Mouse (Mus musculus): ENCODE measurements around the gene Slc35a5. TPM values are rescaled to one million over a fixed set of nuclear protein-coding genes. Genes with fewer than 3 reads are reported as not detected.

The Slc35a5 gene
- polyA plus RNA-seq, 1 experiment from 2014 or later = 21.6 TPM

GRCm38 (mm10) chr16:45098186-45098885 lies 60.2 kb downstream of the Slc35a5 start:
- peak; percentile 71 for ATAC-seq (ENCODE audit: low read depth)
- H3K4me2 ChIP-seq (ENCODE audit: low read depth, low read length) = peak overlapping the region; percentile 46
- 46% methylated on average over 10 of the region's 10 CpGs for WGBS
- no peaks in the 10 kb centered on the region for H3K27me3 ChIP-seq (ENCODE audit: control insufficient read depth, insufficient read depth, low read depth, low read length)
- H3K27ac ChIP-seq (ENCODE audit: low read length) = peak overlapping the region; percentile 4; the same call in 1 of the 2 replicates
- H3K36me3 ChIP-seq (ENCODE audit: control insufficient read depth, insufficient read depth, low read length) = no peaks in the 10 kb centered on the region
- H3K9me3 ChIP-seq (ENCODE audit: control insufficient read depth, low read length) = no peaks in the 10 kb centered on the region
- H3K4me3 ChIP-seq (ENCODE audit: low read length) = peak overlapping the region; percentile 26
- H3K4me1 ChIP-seq (replicated peaks; ENCODE audit: control insufficient read depth, insufficient read depth, low read length) = peaks cover 9% of the 10 kb centered on the region
- 0 out of 2 replicates have a peak overlapping the region, but pooled peaks have one; percentile 19 for H3K9ac ChIP-seq (ENCODE audit: low read length)

DNA sequence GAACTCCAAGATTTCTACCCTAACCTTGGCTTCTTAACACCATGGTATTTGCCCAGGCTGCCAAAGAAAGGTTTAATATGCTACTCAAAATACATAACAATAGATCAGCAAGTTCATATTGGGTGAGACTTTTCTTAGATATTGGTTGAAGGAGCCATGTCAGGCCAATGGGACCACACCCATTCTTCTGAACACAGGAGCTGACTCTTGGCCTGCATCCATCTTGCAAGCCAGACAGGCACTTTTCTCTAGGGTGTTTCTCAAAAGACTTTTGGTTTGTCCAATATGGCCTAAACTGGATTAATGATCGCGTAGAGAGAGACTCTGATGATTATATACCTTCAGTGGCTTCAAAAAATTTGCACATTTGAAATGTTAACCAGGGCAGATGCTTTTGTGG lies 61.0 kb downstream of the Slc35a5 start:
- Histone ChIP-seq H3K9me3 (ENCODE audit: control insufficient read depth, low read length) (no peaks in the 10 kb centered on the region), H3K9ac (ENCODE audit: low read length) (no peak overlapping the region), H3K4me3 (ENCODE audit: low read length) (no peak overlapping the region), H3K27ac (ENCODE audit: low read length) (no peak overlapping the region), H3K4me1 (replicated peaks; ENCODE audit: control insufficient read depth, insufficient read depth, low read length) (peaks cover 13% of the 10 kb centered on the region), H3K36me3 (ENCODE audit: control insufficient read depth, insufficient read depth, low read length) (no peaks in the 10 kb centered on the region), H3K27me3 (ENCODE audit: control insufficient read depth, insufficient read depth, low read depth, low read length) (no peaks in the 10 kb centered on the region), H3K4me2 (ENCODE audit: low read depth, low read length) (peak overlapping the region; percentile 35)
- no peak for ATAC-seq (ENCODE audit: low read depth)
- 96% methylated on average over 2 of the region's 2 CpGs for WGBS

DNA sequence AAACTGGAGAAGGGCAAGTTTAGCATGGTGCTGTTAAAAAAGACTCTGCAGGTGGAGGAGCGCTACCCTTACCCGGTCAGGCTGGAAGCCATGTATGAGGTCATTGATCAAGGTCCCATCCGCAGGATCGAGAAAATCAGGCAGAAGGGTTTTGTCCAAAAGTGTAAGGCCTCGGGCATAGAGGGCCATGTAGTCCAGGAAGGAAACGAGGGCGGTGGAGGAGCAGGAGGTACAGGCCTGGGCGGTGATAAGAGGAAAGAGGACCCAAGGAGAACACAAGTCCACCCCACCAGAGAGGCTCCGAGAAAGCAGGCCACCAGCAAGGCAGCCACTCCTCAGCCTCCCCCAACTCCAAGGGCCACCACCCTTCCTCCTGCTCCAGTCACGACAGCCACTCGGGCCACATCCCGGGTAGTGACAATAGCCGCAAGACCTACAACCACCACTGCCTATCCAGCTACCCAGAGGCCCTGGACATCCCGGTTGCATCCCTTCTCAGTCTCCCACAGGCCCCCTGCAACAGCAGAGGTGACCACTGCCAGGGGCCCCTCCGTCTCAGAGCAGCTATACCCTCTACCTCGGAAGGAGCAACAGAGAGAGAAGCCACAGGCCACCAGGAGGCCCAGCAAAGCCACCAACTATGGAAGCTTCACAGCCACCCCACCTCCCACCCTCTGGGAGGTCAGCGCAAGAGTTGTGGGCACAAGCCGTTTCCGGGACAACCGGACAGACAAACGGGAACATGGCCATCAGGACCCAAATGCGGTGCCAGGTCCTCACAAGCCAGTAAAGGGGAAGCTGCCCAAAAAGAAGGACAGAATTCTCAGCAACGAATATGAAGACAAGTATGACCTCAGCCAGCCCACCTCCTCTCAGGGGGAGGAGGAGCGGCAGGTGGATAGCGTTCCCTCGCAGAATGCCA lies 62.7 kb downstream of the Slc35a5 start:
- H3K27me3 ChIP-seq (ENCODE audit: control insufficient read depth, insufficient read depth, low read depth, low read length) = no peaks in the 10 kb centered on the region
- H3K4me2 ChIP-seq (ENCODE audit: low read depth, low read length) = peak overlapping the region; percentile 80; the same call in 1 of the 2 replicates
- H3K9ac ChIP-seq (ENCODE audit: low read length) = no peak overlapping the region
- no peak overlapping the region for H3K4me3 ChIP-seq (ENCODE audit: low read length)
- H3K4me1 ChIP-seq (replicated peaks; ENCODE audit: control insufficient read depth, insufficient read depth, low read length) = peaks cover 9% of the 10 kb centered on the region
- ATAC-seq (ENCODE audit: low read depth) = no peak
- H3K27ac ChIP-seq (ENCODE audit: low read length) = no peak overlapping the region
- H3K9me3 ChIP-seq (ENCODE audit: control insufficient read depth, low read length) = no peaks in the 10 kb centered on the region
- no peaks in the 10 kb centered on the region for H3K36me3 ChIP-seq (ENCODE audit: control insufficient read depth, insufficient read depth, low read length)
- 89% methylated on average over 26 of the region's 26 CpGs for WGBS

DNA sequence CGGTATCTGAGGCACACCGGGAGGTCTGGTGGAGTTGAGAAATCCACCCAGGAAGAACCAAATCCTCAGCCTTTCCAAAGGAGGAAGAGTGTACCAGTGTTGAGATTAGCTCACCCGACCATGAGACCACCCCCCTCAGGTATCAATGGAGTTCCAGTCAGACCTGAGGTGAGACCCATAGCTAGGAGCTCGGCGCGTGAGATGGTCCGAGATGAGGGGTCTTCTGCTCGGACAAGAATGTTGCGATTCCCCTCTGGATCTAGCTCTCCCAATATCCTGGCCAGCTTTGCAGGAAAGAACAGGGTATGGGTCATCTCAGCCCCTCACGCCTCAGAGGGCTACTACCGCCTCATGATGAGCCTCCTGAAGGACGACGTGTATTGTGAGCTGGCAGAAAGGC lies 63.5 kb downstream of the Slc35a5 start:
- Histone ChIP-seq H3K36me3 (ENCODE audit: control insufficient read depth, insufficient read depth, low read length) (no peaks in the 10 kb centered on the region), H3K27me3 (ENCODE audit: control insufficient read depth, insufficient read depth, low read depth, low read length) (no peaks in the 10 kb centered on the region), H3K4me3 (ENCODE audit: low read length) (peak overlapping the region; percentile 55), H3K9ac (ENCODE audit: low read length) (no peak overlapping the region), H3K9me3 (ENCODE audit: control insufficient read depth, low read length) (no peaks in the 10 kb centered on the region), H3K27ac (ENCODE audit: low read length) (no peak overlapping the region), H3K4me2 (ENCODE audit: low read depth, low read length) (peak overlapping the region; percentile 80; the same call in 1 of the 2 replicates), H3K4me1 (replicated peaks; ENCODE audit: control insufficient read depth, insufficient read depth, low read length) (peaks cover 8% of the 10 kb centered on the region)
- ATAC-seq (ENCODE audit: low read depth) = no peak
- 83% methylated on average over 13 of the region's 13 CpGs for WGBS

DNA sequence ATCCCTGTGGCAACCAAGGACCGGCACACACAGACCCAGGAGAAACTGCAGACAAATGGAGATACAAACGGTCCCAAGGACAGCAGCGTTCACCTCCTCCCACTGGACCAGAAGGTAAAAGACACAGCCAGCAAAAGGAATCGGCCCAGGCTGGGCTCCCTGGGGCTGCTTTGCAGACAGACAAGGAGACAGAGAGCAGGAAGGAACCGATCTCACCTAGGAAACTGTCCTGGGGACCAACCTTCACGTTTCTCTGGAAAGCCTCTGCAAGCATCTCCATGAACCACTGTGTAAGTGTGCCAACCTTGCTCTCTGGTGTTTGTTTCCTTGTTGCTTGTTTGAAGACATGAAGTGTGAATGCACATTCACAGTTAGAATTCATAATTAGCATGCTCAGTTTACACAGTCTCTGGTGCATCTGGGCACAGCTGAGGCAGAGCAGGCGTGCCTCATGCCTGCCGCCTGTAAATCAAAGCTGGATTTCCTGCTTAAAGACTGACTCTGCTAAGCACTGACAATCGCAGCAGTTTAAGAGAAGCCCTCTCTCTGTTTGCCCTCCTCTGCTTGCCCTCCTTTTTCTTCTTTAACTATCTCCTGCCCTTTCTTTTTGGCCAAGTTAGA lies 64.3 kb downstream of the Slc35a5 start:
- Histone ChIP-seq H3K4me3 (ENCODE audit: low read length) (peak overlapping the region; percentile 55), H3K4me2 (ENCODE audit: low read depth, low read length) (peak overlapping the region; percentile 80), H3K4me1 (replicated peaks; ENCODE audit: control insufficient read depth, insufficient read depth, low read length) (peaks cover 8% of the 10 kb centered on the region), H3K36me3 (ENCODE audit: control insufficient read depth, insufficient read depth, low read length) (no peaks in the 10 kb centered on the region), H3K27me3 (ENCODE audit: control insufficient read depth, insufficient read depth, low read depth, low read length) (no peaks in the 10 kb centered on the region), H3K27ac (ENCODE audit: low read length) (peak overlapping the region; percentile 78), H3K9me3 (ENCODE audit: control insufficient read depth, low read length) (no peaks in the 10 kb centered on the region), H3K9ac (ENCODE audit: low read length) (peak overlapping the region; percentile 77)
- peak; percentile 21; the same call in 1 of the 2 replicates for ATAC-seq (ENCODE audit: low read depth)
- 2% methylated on average over 9 of the region's 9 CpGs for WGBS

- no peaks in the 10 kb centered on the region for H3K9me3 ChIP-seq (ENCODE audit: control insufficient read depth, low read length)
- H3K27me3 ChIP-seq (ENCODE audit: control insufficient read depth, insufficient read depth, low read depth, low read length) = no peaks in the 10 kb centered on the region
- peak within 1 kb of the TSS; percentile 80 for H3K4me2 ChIP-seq (ENCODE audit: low read depth, low read length)
- H3K4me1 ChIP-seq (replicated peaks; ENCODE audit: control insufficient read depth, insufficient read depth, low read length) = peaks cover 8% of the 10 kb centered on the region
- no peaks in the 10 kb centered on the region for H3K36me3 ChIP-seq (ENCODE audit: control insufficient read depth, insufficient read depth, low read length)
- H3K9ac ChIP-seq (ENCODE audit: low read length) = peak within 1 kb of the TSS; percentile 77
- peak within 1 kb of the TSS; percentile 55 for H3K4me3 ChIP-seq (ENCODE audit: low read length)
- H3K27ac ChIP-seq (ENCODE audit: low read length) = peak within 1 kb of the TSS; percentile 78
- WGBS = 6% methylated on average over 6 of the region's 6 CpGs
- peak; percentile 62 for ATAC-seq (ENCODE audit: low read depth)
Measured at GRCm38 (mm10) chr16:45093137-45093731, 65.3 kb downstream of the Slc35a5 start, which contains the start of gene Ccdc80. Gene Ccdc80, plus strand, starts transcription at chr16:45093402.

GRCm38 (mm10) chr16:45090005-45090404 lies 68.5 kb downstream of the Slc35a5 start:
- 7% methylated on average over 10 of the region's 10 CpGs for WGBS

More at GRCm38 (mm10) chr16:45090005-45090404, 68.5 kb downstream of the Slc35a5 start:
- Histone ChIP-seq H3K4me3 (ENCODE audit: low read length) (no peak overlapping the region), H3K27me3 (ENCODE audit: control insufficient read depth, insufficient read depth, low read depth, low read length) (no peaks in the 10 kb centered on the region), H3K9me3 (ENCODE audit: control insufficient read depth, low read length) (no peaks in the 10 kb centered on the region), H3K36me3 (ENCODE audit: control insufficient read depth, insufficient read depth, low read length) (no peaks in the 10 kb centered on the region), H3K4me1 (replicated peaks; ENCODE audit: control insufficient read depth, insufficient read depth, low read length) (peaks cover 8% of the 10 kb centered on the region), H3K4me2 (ENCODE audit: low read depth, low read length) (no peak overlapping the region; the same call in 1 of the 2 replicates), H3K9ac (ENCODE audit: low read length) (no peak overlapping the region), H3K27ac (ENCODE audit: low read length) (no peak overlapping the region)
- ATAC-seq (ENCODE audit: low read depth) = peak; percentile 63

Data from lung, embryonic 16.5 days (tissue).